Mouse (Mus musculus) testis, adult 2 months (tissue): ENCODE results near the gene Scg2.

Experiments used
- CTCF ChIP-seq: fragments of 200-500 bp; IDR thresholded peaks from 2 replicates; pipeline ENCODE4 v1.5.1; 2012; ENCODE audit warnings: low read depth, mild to moderate bottlenecking, inconsistent platforms, low read length, moderate library complexity; ENCODE audit not compliant: control insufficient read depth, insufficient read depth, insufficient replicate concordance
- POLR2A ChIP-seq: fragments of 200-500 bp; IDR thresholded peaks from 2 replicates; pipeline ENCODE4 v1.6.1; 2012; ENCODE audit warnings: low read depth, mild to moderate bottlenecking, inconsistent platforms, low read length, moderate library complexity; ENCODE audit not compliant: control insufficient read depth

DNA sequence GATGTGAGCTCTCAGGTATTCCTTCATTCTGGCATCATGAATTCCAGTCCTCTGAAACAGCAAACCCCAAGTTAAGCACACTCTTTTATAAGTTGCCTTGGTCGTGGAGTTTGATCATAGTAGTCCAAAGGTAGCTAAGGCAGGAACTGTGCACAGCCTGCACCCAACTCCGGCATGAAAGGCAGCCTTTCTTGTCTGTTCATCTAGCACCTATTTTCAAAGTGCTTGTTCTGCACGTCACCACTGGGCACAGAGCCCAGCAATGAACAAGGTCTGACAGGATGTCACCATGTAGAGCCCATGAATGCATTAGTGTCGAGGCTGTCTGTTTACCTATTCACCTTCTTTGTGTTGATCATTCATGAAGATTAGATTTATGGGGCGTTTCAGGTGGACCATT is 39.6 kb downstream of the Scg2 start:
- TF ChIP-seq CTCF: no peak
- no peak for TF ChIP-seq POLR2A
